Mouse (Mus musculus) ZHBTc4 (cell line): ENCODE data around the gene Olfr291.

ENCODE experiments used
- DNase-seq: peaks from one replicate; pipeline ENCODE4 v3.0.0-alpha.2; 2011; ENCODE audit warnings: low read depth, low spot score

The Olfr291 gene

DNA sequence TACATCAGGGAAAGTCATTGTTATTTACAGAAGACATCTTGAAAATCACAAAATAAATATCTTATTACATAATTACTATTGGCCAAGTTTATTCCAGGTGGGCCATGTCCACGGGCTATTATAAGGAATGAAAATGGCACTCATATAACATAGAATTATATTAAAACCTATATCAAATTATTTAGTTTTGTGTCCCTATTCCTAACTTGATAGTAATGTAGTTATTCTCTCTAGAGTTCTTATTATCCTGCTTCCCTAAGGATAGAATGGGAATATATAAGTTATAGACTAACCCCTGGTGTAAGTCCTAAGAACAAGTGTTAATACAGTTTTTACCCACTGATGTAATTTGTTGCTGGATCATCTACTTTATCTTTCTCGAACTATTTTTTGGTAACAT is at the start of gene Olfr291:
Gene Olfr291, plus strand, starts transcription at position 301 of the 400 bp plus-strand sequence.
- no peak for DNase-seq

DNA sequence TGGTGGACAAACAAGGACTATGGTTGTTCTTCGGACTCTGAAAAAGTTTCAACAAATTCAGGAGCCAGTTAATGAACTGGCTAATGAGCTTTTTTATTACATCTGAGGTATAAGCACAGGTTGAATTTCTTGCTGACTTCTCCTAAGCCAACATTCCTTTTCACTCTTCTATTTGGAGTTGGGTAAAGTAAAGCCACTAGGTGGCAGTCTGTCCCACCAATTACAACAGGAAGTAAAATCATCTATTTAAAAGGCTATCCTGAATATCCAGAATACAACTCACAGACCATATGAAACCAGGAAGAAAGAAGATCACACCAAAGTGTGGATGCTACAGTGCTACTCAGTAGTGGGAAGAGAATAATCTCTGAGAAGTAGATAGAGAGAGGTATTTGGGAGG is 48.1 kb upstream of the Olfr291 start:
- peak; percentile 49 for DNase-seq

DNA sequence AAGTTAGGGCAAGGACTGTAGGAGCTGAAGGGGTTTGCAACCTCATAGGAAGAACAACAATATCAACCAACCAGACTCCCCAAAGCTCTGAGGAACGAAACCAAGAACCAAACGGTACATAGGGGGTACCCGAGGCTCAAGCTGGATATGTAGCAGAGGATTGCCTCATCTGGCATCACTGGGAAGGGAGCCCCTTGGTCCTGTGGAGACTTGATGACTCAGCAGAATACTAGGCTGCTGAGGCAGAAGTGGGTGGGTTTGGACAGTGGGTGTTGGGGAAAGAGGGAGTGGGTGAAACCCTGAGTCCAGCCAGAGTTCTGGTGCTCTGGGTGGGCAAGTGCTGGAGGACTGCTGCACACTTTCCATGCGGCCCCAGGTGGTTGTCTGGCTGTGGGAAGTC is 47.2 kb upstream of the Olfr291 start:
- DNase-seq: no peak

DNA sequence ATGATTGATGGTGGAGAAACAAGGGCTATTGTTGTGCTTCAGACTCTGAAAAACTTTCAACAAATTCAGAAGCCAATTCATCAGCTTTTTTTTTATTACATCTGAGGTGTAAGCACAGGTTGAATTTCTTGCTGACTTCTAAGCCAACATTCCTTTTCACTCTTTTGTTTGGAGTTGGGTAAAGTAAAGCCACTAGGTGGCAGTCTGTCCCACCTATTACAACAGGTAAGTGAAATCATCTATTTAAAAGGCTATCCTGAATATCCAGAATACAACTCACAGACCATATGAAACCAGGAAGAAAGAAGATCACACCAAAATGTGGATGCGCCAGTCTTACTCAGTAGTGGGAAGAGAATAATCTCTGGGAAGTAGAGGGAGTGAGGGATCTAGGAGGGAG is 31.2 kb downstream of the Olfr291 start:
- DNase-seq: peak; percentile 64
